Comparison of ENCODE assay signal across 10 mouse cellular contexts in the genomic region with DNA sequence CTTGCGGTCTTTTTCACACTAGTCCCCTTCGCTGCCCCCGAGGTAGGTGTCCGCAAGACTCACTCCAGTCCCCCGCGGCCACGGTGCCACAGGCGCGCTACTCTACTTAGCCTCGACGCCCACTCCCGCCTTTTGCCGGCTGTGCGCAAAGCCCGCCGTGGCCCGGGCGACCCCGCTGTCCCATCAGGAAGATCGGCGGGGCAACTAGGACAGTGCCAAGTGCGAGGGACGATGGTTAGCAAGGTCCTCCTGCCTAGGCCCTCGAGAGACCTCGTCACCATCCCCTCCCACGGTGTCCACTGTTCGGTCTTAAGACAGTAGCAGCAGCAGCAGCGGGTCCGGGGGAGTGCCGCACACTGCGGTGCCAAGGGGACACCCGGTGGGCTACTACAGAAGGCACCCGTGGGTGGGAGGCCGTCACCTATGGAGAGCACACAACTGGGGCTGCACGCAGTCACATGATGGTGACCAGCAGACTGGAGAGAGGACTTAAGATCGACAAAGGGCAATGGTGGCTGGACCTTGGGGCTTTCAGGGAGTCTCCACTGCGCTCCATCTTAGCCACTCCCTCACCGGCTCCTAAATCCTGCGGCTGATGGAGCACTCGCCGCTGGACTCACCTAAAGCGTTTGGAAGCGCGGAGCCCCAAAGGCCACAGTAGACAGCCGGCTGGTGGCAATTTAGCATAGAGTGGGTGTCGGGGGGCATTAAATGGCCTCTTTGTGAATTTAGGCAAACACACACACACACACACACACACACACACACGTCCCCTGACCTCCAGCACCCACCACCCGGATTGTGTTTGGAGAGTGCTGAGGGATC. TPM values are rescaled to one million over a fixed set of nuclear protein-coding genes. Genes with fewer than 3 reads are reported as not detected.
DNase-seq lines count a peak whose midpoint lies in the region; ATAC-seq and TF ChIP-seq lines count a peak whose summit lies in the region.
"Had no signal": no experiment of that assay in that cellular context is flagged by ENCODE, and none has a peak within 500 bp of the region (broad histone marks: within the 10 kb centered on the region; RNA-seq: fewer than 3 reads in every experiment).

No protein-coding gene starts in this region.

- WGBS in hindbrain, postnatal 0 days, result 5% methylated on average over 48 of the region's 48 CpGs
- WGBS in stomach, embryonic 16.5 days, result 21% methylated on average over 48 of the region's 48 CpGs
- 2% methylated on average over 48 of the region's 48 CpGs for WGBS in liver, embryonic 11.5 days

- no peak for TF ChIP-seq CTCF in hindbrain, postnatal 0 days (IDR thresholded peaks at IDR 0.05; ENCODE audit: low read depth)

- ATAC-seq in cerebellum, adult (ENCODE audit: insufficient number of reproducible peaks, low FRiP score, low TSS enrichment), result no peak
- no peak for ATAC-seq in hindbrain, postnatal 0 days
- ATAC-seq in stomach, embryonic 16.5 days (ENCODE audit: insufficient read depth, low FRiP score), result no peak; the same call in 1 of the 2 replicates
- no peak for ATAC-seq in liver, embryonic 11.5 days (replicated peaks; ENCODE audit: low FRiP score)

- peak; percentile 75 for DNase-seq in cerebellum, adult 11-12 months
- DNase-seq in retina, postnatal 1 day, result peak; percentile 41
- DNase-seq in retina, embryonic 14.5 days (ENCODE audit: low spot score), result no peak
- DNase-seq in hindbrain, postnatal 0 days (ENCODE audit: low spot score), result no peak
- DNase-seq in spleen, postnatal 14 days (ENCODE audit: low spot score in 2 of 2), result no peak
- DNase-seq in liver, embryonic 11.5 days (ENCODE audit: low spot score), result no peak
- DNase-seq: left cerebral cortex, postnatal 4 days; thymus, postnatal 36 days had no signal

- no peaks in the 10 kb centered on the region for H3K36me3 ChIP-seq in hindbrain, postnatal 0 days (ENCODE audit: insufficient read depth, low read length)
- H3K36me3 ChIP-seq in stomach, embryonic 16.5 days (ENCODE audit: control insufficient read depth, insufficient read depth, low read length), result no peaks in the 10 kb centered on the region
- no peaks in the 10 kb centered on the region for H3K36me3 ChIP-seq in liver, embryonic 11.5 days (ENCODE audit: control insufficient read depth, insufficient read depth, low read length)

- peak overlapping the region; percentile 53 for H3K4me2 ChIP-seq in hindbrain, postnatal 0 days (ENCODE audit: low read depth, low read length)
- peak overlapping the region; percentile 43 for H3K4me2 ChIP-seq in stomach, embryonic 16.5 days (ENCODE audit: low read depth, low read length)
- H3K4me2 ChIP-seq in liver, embryonic 11.5 days, result no peak overlapping the region

- peaks cover 49% of the 10 kb centered on the region for H3K4me1 ChIP-seq in hindbrain, postnatal 0 days (ENCODE audit: insufficient read depth, low read length)
- peaks cover 60% of the 10 kb centered on the region for H3K4me1 ChIP-seq in stomach, embryonic 16.5 days (ENCODE audit: control insufficient read depth, insufficient read depth, low read length)
- no peaks in the 10 kb centered on the region; the same call in 1 of the 2 replicates for H3K4me1 ChIP-seq in liver, embryonic 11.5 days (replicated peaks; ENCODE audit: control insufficient read depth, insufficient read depth, low read length)

- H3K9ac ChIP-seq in hindbrain, postnatal 0 days (replicated peaks; ENCODE audit: low read length), result peak overlapping the region; percentile 50
- H3K9ac ChIP-seq in stomach, embryonic 16.5 days (ENCODE audit: low read length), result peak overlapping the region; percentile 49; the same call in 1 of the 2 replicates
- H3K9ac ChIP-seq in liver, embryonic 11.5 days (ENCODE audit: low read depth, low read length), result no peak overlapping the region

- H3K27me3 ChIP-seq in hindbrain, postnatal 0 days (ENCODE audit: insufficient read depth, low read length), result peaks cover 7% of the 10 kb centered on the region
- peaks cover 51% of the 10 kb centered on the region for H3K27me3 ChIP-seq in stomach, embryonic 16.5 days (ENCODE audit: control insufficient read depth, insufficient read depth, low read length)
- H3K27me3 ChIP-seq in liver, embryonic 11.5 days (replicated peaks; ENCODE audit: control insufficient read depth, insufficient read depth, low read length), result peaks cover 100% of the 10 kb centered on the region

- H3K9me3 ChIP-seq in hindbrain, postnatal 0 days (ENCODE audit: low read length), result no peaks in the 10 kb centered on the region
- no peaks in the 10 kb centered on the region for H3K9me3 ChIP-seq in stomach, embryonic 16.5 days (replicated peaks; ENCODE audit: control insufficient read depth, low read length)
- H3K9me3 ChIP-seq in liver, embryonic 11.5 days (ENCODE audit: control insufficient read depth, low read length), result no peaks in the 10 kb centered on the region

- H3K4me3 ChIP-seq in hindbrain, postnatal 0 days (ENCODE audit: low read length), result peak overlapping the region; percentile 25
- H3K4me3 ChIP-seq in stomach, embryonic 16.5 days (replicated peaks; ENCODE audit: low read length), result peak overlapping the region; percentile 18; the same call in 1 of the 2 replicates
- H3K4me3 ChIP-seq in liver, embryonic 11.5 days (ENCODE audit: low read depth, low read length), result no peak overlapping the region

- peak overlapping the region; percentile 90 for H3K27ac ChIP-seq in hindbrain, postnatal 0 days
- no peak overlapping the region for H3K27ac ChIP-seq in stomach, embryonic 16.5 days (ENCODE audit: low read length)
- no peak overlapping the region for H3K27ac ChIP-seq in liver, embryonic 11.5 days (ENCODE audit: low read depth, low read length)

RNA-seq across cellular contexts. Expression of gene Nfix, which starts 15.3 kb away (rescaled TPM):
- total RNA-seq in hindbrain, postnatal 0 days (2014; rRNA removed), result 90.4 and 92.5 TPM in 2 replicates
- 123 and 126 TPM in 2 replicates for polyA plus RNA-seq in hindbrain, postnatal 0 days (2015; fragmentation: Nextera tagmentation; extraction: Ambion mirVana)
- 36.5 and 37.8 TPM in 2 replicates for polyA plus RNA-seq in stomach, embryonic 16.5 days (2015; fragmentation: Nextera tagmentation; extraction: Ambion mirVana)
- polyA plus RNA-seq in liver, embryonic 11.5 days (2014; fragmentation: Nextera tagmentation; extraction: Ambion mirVana), result 5.0 and 7.1 TPM in 2 replicates

RNA-seq across cellular contexts. Expression of gene Dand5, which starts 37.7 kb away (rescaled TPM):
- total RNA-seq in hindbrain, postnatal 0 days (2014; rRNA removed), result 6.6 and 7.2 TPM in 2 replicates
- polyA plus RNA-seq in hindbrain, postnatal 0 days (2015; fragmentation: Nextera tagmentation; extraction: Ambion mirVana), result 12.3 and 12.5 TPM in 2 replicates
- polyA plus RNA-seq in stomach, embryonic 16.5 days (2015; fragmentation: Nextera tagmentation; extraction: Ambion mirVana), result 6.0 and 7.2 TPM in 2 replicates
- polyA plus RNA-seq in liver, embryonic 11.5 days (2014; fragmentation: Nextera tagmentation; extraction: Ambion mirVana), result 4.5 and 4.9 TPM in 2 replicates

RNA-seq across cellular contexts. Expression of gene Gadd45gip1, which starts 46.4 kb away (rescaled TPM):
- total RNA-seq in hindbrain, postnatal 0 days (2014; rRNA removed), result 33.0 and 34.1 TPM in 2 replicates
- polyA plus RNA-seq in hindbrain, postnatal 0 days (2015; fragmentation: Nextera tagmentation; extraction: Ambion mirVana), result 43.4 and 45.3 TPM in 2 replicates
- 42.0 and 49.5 TPM in 2 replicates for polyA plus RNA-seq in stomach, embryonic 16.5 days (2015; fragmentation: Nextera tagmentation; extraction: Ambion mirVana)
- polyA plus RNA-seq in liver, embryonic 11.5 days (2014; fragmentation: Nextera tagmentation; extraction: Ambion mirVana), result 87.8 and 90.6 TPM in 2 replicates

RNA-seq across cellular contexts. Expression of gene Rad23a, which starts 55.6 kb away (rescaled TPM):
- 62.5 and 68.1 TPM in 2 replicates for total RNA-seq in hindbrain, postnatal 0 days (2014; rRNA removed)
- polyA plus RNA-seq in hindbrain, postnatal 0 days (2015; fragmentation: Nextera tagmentation; extraction: Ambion mirVana), result 90.6 and 98.0 TPM in 2 replicates
- polyA plus RNA-seq in stomach, embryonic 16.5 days (2015; fragmentation: Nextera tagmentation; extraction: Ambion mirVana), result 106 and 122 TPM in 2 replicates
- polyA plus RNA-seq in liver, embryonic 11.5 days (2014; fragmentation: Nextera tagmentation; extraction: Ambion mirVana), result 188 and 191 TPM in 2 replicates

Comparison
In these comparisons a context has a peak if more than half of its experiments do, and no peak if none do; other contexts are left out.
1. DNase-seq: peak in cerebellum, adult 11-12 months (single experiment) and retina, postnatal 1 day (single experiment); none in retina, embryonic 14.5 days (single experiment), hindbrain, postnatal 0 days (single experiment), spleen, postnatal 14 days (0 of 2) and liver, embryonic 11.5 days (single experiment).